Mouse (Mus musculus) forebrain, embryonic 16.5 days (tissue): ENCODE results near the gene Ecel1. TPM values are rescaled to one million over a fixed set of nuclear protein-coding genes. Genes with fewer than 3 reads are reported as not detected.

Experiments used
- ATAC-seq: fragments of 200-750 bp; cut with Nextera tagmentation; 2 replicates; pipeline ENCODE4 v1.8.0; 2017; ENCODE audit warnings: mild to moderate bottlenecking, moderate library complexity
- H3K27ac ChIP-seq: fragments of 300-500 bp; sonication (generic); 2 replicates; pipeline ENCODE4 v1.5.1; 2014; ENCODE audit warnings: low read length, control low read depth
- H3K27me3 ChIP-seq: fragments of 300-500 bp; sonication (generic); replicated peaks from 2 replicates; pipeline ENCODE4 v1.6.1; 2014; ENCODE audit warnings: low read length; ENCODE audit not compliant: control insufficient read depth, insufficient read depth
- H3K36me3 ChIP-seq: fragments of 300-500 bp; sonication (generic); 2 replicates; pipeline ENCODE4 v1.6.1; 2014; ENCODE audit not compliant: control insufficient read depth, insufficient read depth
- H3K4me1 ChIP-seq: fragments of 300-500 bp; sonication (generic); replicated peaks from 2 replicates; pipeline ENCODE4 v1.6.1; 2014; ENCODE audit warnings: low read length; ENCODE audit not compliant: control insufficient read depth, insufficient read depth
- H3K4me2 ChIP-seq: fragments of 300-500 bp; sonication (generic); 2 replicates; pipeline ENCODE4 v1.6.1; 2014; ENCODE audit warnings: mild to moderate bottlenecking, low read length, control low read depth
- H3K4me3 ChIP-seq: fragments of 300-500 bp; sonication (generic); replicated peaks from 2 replicates; pipeline ENCODE4 v1.5.1; 2014; ENCODE audit warnings: mild to moderate bottlenecking, low read length, control low read depth
- H3K9ac ChIP-seq: fragments of 300-500 bp; sonication (generic); replicated peaks from 2 replicates; pipeline ENCODE4 v1.6.1; 2014; ENCODE audit warnings: low read depth, low read length, control low read depth
- H3K9me3 ChIP-seq: fragments of 300-500 bp; sonication (generic); 2 replicates; pipeline ENCODE4 v1.6.1; 2016; ENCODE audit warnings: low read length; ENCODE audit not compliant: control insufficient read depth
- WGBS: fragments of 180-500 bp; shearing (Covaris S2); extraction: QIAGEN DNeasy Blood & Tissue Kit; methylation state at CpG from one replicate; pipeline ENCODE4 v1.1.7; 2014; 5-methylcytosine and 5-hydroxymethylcytosine counted together
- polyA plus RNA-seq: library from polyadenylated mRNA; unstranded; fragments of >200 nt; fragmentation: Nextera tagmentation; extraction: Ambion mirVana; gene quantifications from 2 replicates; pipeline ENCODE4 v1.2.1, GENCODE M21; 2015

Gene Ecel1
- polyA plus RNA-seq, 1 experiment from 2014 or later = 25.3 TPM

- Histone ChIP-seq H3K4me2 (no peak overlapping the region), H3K4me1 (peaks cover 28% of the 10 kb centered on the region), H3K9me3 (no peaks in the 10 kb centered on the region), H3K27ac (no peak overlapping the region), H3K4me3 (no peak overlapping the region), H3K9ac (no peak overlapping the region), H3K36me3 (no peaks in the 10 kb centered on the region), H3K27me3 (peaks cover 4% of the 10 kb centered on the region)
- WGBS = 25% methylated on average over 28 of the region's 28 CpGs
- peak; percentile 7; the same call in 1 of the 2 replicates for ATAC-seq
These were observed 18.0 kb upstream of the Ecel1 start for GRCm38 (mm10) chr1:87174006-87174955.

DNA sequence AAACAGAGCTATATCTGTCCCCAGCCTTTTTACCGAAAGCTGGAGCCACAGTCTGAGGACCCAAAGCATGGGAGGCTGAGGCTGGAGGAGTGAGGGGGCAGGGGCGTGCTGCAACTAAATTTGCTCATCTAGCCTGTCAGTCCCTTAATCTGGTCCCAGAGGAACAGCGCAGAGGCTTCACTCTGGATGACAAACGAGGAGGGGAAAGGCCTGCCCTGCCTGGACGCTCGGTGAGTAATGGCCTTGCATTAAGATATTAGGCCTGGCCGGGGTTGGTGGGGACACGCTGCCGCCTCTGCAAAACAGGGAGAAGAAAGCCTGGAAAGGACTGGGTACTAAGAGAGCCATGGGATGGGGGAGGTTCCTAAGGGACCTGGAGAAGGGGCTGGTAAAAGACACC is 16.0 kb upstream of the Ecel1 start:
- Histone ChIP-seq H3K27ac (no peak overlapping the region), H3K4me2 (no peak overlapping the region), H3K9ac (no peak overlapping the region), H3K9me3 (no peaks in the 10 kb centered on the region), H3K27me3 (peaks cover 4% of the 10 kb centered on the region), H3K4me1 (peaks cover 34% of the 10 kb centered on the region), H3K4me3 (no peak overlapping the region), H3K36me3 (no peaks in the 10 kb centered on the region)
- WGBS = 60% methylated on average over 9 of the region's 9 CpGs
- no peak for ATAC-seq

DNA sequence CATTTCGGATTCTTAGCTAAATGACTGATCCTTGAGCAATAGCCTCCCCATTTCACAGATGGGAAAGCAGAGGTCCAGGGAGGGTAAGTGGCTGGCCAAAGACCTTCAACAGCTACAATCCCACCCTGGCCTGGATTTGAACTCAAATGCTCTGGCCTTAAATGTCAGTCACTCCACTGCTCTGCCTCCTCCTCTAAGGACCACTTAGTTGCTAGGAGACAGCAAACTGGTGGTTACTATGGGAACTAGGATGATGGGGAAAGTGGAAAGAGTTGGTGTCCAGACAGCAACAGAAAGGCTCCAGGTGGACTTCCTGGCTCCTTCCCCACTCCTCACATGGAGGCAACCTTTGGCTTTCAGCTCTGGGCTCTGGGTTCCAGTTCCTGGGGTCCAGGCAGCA is 15.0 kb upstream of the Ecel1 start:
- Histone ChIP-seq H3K27me3 (peaks cover 4% of the 10 kb centered on the region), H3K9ac (no peak overlapping the region), H3K36me3 (no peaks in the 10 kb centered on the region), H3K4me1 (peaks cover 33% of the 10 kb centered on the region), H3K4me3 (no peak overlapping the region), H3K4me2 (no peak overlapping the region), H3K27ac (no peak overlapping the region), H3K9me3 (no peaks in the 10 kb centered on the region)
- WGBS = 89% methylated on average over 1 of the region's 1 CpGs
- ATAC-seq = no peak

DNA sequence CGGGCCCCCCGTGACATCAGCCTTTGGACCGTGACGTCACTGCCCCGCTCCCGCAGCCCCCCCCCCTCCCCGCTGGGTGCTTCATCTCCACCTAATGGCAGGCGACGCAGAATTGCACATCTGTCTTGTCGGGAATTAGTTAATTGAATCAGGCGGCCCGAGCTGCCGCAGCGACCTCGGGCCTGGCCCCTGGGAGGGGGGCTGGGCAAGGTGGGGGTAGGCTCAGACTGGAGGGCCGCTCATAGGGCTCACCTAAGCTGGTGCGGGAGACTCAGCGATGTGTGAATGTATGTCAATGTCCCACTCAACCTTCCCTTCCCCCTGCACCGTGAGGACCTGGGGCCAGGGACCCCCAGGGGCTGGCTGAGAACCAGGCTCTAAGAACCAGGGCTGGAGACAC is 14.1 kb upstream of the Ecel1 start:
- Histone ChIP-seq H3K4me1 (peaks cover 26% of the 10 kb centered on the region), H3K27ac (no peak overlapping the region), H3K36me3 (no peaks in the 10 kb centered on the region), H3K9me3 (no peaks in the 10 kb centered on the region), H3K4me3 (no peak overlapping the region), H3K4me2 (peak overlapping the region; percentile 17; the same call in 1 of the 2 replicates), H3K9ac (peak overlapping the region; percentile 25; the same call in 1 of the 2 replicates), H3K27me3 (peaks cover 4% of the 10 kb centered on the region)
- WGBS = 7% methylated on average over 19 of the region's 19 CpGs
- no peak for ATAC-seq

GRCm38 (mm10) chr1:87164796-87165184 is 8.5 kb upstream of the Ecel1 start:
- Histone ChIP-seq H3K36me3 (no peaks in the 10 kb centered on the region), H3K4me3 (no peak overlapping the region), H3K4me1 (peaks cover 21% of the 10 kb centered on the region), H3K27me3 (peaks cover 2% of the 10 kb centered on the region; the same call in 1 of the 2 replicates), H3K9me3 (no peaks in the 10 kb centered on the region), H3K9ac (no peak overlapping the region), H3K4me2 (no peak overlapping the region), H3K27ac (no peak overlapping the region)
- WGBS = 15% methylated on average over 9 of the region's 9 CpGs
- peak; percentile 21 for ATAC-seq

- Histone ChIP-seq H3K4me3 (no peak overlapping the region), H3K27ac (no peak overlapping the region)
These were observed 8.0 kb upstream of the Ecel1 start for GRCm38 (mm10) chr1:87164164-87164795.

DNA sequence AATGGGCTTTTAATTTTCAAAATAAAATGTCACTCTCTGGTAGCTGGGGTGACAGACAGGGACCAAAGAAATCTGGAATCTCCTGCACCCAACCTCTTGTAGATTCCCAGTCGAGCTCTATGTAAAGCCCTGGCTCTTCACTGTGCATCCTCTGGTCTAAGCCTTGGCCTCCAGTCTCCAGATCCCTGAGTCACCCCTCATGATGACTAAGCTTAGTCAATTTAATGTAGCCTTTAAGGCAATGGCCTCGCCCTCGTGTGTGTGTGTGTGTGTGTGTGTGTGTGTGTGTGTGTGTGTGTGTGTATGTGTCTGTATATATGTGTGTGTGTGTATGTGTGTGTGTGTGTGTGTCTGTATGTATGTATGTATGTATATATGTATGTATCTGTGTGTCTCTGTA is 3.1 kb upstream of the Ecel1 start:
- ATAC-seq = no peak
- no peak overlapping the region for H3K4me2 ChIP-seq
- H3K27me3 ChIP-seq = peaks cover 45% of the 10 kb centered on the region
- no peaks in the 10 kb centered on the region for H3K36me3 ChIP-seq
- no peaks in the 10 kb centered on the region for H3K9me3 ChIP-seq
- no peak overlapping the region for H3K4me3 ChIP-seq
- no peak overlapping the region for H3K27ac ChIP-seq
- no peak overlapping the region for H3K9ac ChIP-seq
- WGBS = 87% methylated on average over 3 of the region's 3 CpGs
- peaks cover 16% of the 10 kb centered on the region for H3K4me1 ChIP-seq

More at GRCm38 (mm10) chr1:87164164-87164795, 8.0 kb upstream of the Ecel1 start:
- no peaks in the 10 kb centered on the region for H3K36me3 ChIP-seq
- H3K27me3 ChIP-seq = 0 out of 2 replicates have a peak, but pooled peaks cover 2% of the 10 kb centered on the region
- no peak overlapping the region for H3K9ac ChIP-seq
- ATAC-seq = peak; percentile 32; the same call in 1 of the 2 replicates
- H3K4me2 ChIP-seq = no peak overlapping the region
- peaks cover 16% of the 10 kb centered on the region for H3K4me1 ChIP-seq
- no peaks in the 10 kb centered on the region for H3K9me3 ChIP-seq
- 28% methylated on average over 9 of the region's 11 CpGs for WGBS

DNA sequence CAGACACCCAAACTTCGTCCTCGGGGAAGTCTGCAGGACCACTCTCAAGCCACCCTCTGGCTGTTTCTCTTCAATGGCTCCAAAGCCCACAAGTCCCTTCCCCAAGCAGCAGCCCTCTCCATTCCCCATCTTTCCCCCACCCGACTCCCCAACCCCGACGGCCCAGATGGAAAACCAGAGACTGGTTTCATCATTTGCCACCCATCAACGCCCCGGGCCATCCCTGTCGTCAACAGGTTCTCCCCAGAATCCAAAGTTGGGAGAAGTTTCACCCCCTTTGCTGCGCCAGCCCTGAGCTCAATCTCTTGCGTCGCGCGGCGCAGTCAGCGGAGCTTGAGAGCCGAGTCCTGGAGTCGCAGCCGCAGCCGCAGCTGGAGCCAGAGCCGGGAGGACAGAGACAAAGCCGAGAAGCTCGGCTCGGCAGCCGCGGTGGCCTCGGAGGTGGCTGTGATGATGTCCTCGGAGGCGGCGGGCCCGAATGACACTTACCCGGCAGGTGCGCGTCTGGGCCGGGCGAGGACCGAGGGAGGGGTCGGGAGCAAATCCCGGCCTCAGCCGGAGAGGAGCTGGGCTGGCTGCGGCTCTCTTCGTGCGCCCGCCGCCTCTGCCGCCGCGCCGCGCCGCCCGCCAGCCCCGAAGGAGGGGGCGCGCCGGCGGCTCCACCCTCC is 656 bp downstream of the Ecel1 start:
- Histone ChIP-seq H3K9ac (peak overlapping the region; percentile 59), H3K4me3 (peak overlapping the region; percentile 52), H3K27me3 (peaks cover 81% of the 10 kb centered on the region), H3K9me3 (no peaks in the 10 kb centered on the region), H3K36me3 (no peaks in the 10 kb centered on the region), H3K4me2 (peak overlapping the region; percentile 79), H3K4me1 (peaks cover 24% of the 10 kb centered on the region), H3K27ac (no peak overlapping the region)
- ATAC-seq = peak; percentile 61
- 1% methylated on average over 43 of the region's 56 CpGs for WGBS
